Mouse (Mus musculus): ENCODE measurements around the gene Jup.

- TF ChIP-seq CTCF (IDR thresholded peaks at IDR 0.05; ENCODE audit: extremely low read depth, insufficient read depth, low read length) = no peak
- no peak for TF ChIP-seq POLR2A (IDR thresholded peaks at IDR 0.05; ENCODE audit: extremely low read depth, insufficient read depth, low read length)
Observed at GRCm38 (mm10) chr11:100379311-100379710, 18.3 kb downstream of the Jup start.
